Mouse (Mus musculus) hindbrain, embryonic 11.5 days (tissue): ENCODE results near the gene Wdr37. TPM values are rescaled to one million over a fixed set of nuclear protein-coding genes. Genes with fewer than 3 reads are reported as not detected.

Source experiments
- polyA plus RNA-seq: library from polyadenylated mRNA; unstranded; fragments of >200 nt; fragmentation: Nextera tagmentation; extraction: Ambion mirVana; gene quantifications from 2 replicates; pipeline ENCODE4 v1.2.1, GENCODE M21; 2014

Wdr37 gene
- polyA plus RNA-seq, 1 experiment from 2014 or later = 48.2 TPM

Other genes with a start within 250 kb of the Wdr37 start
- gene Idi1, start 13.6 kb upstream of the Wdr37 start, polyA plus RNA-seq = 165 and 176 TPM in 2 replicates
- gene Gm9745, start 76.3 kb upstream of the Wdr37 start, polyA plus RNA-seq = not detected in 2 replicates
- not detected in 2 replicates for gene Idi2, start 81.0 kb upstream of the Wdr37 start, polyA plus RNA-seq
- 110 and 113 TPM in 2 replicates for gene Gtpbp4, start 124.2 kb upstream of the Wdr37 start, polyA plus RNA-seq
- 35.3 and 36.0 TPM in 2 replicates for gene Larp4b, start 222.0 kb upstream of the Wdr37 start, polyA plus RNA-seq